Mouse (Mus musculus) bone marrow macrophage, adult 2 months (primary cell): ENCODE results near the gene Gm45837.

Experiments
- CTCF ChIP-seq: IDR thresholded peaks from 2 replicates; pipeline ENCODE4 v1.5.1; 2012; ENCODE audit warnings: low read depth, mild to moderate bottlenecking, low read length, moderate library complexity
- POLR2A ChIP-seq: IDR thresholded peaks from 2 replicates; pipeline ENCODE4 v1.6.1; 2012; ENCODE audit warnings: mild to moderate bottlenecking, low read depth, low read length, borderline replicate concordance

GRCm38 (mm10) chr7:101378285-101378684, 32.4 kb upstream of the Gm45837 start:
- TF ChIP-seq CTCF: no peak
- TF ChIP-seq POLR2A: no peak
